Mouse (Mus musculus): ENCODE measurements at regions not wholly inside any gene's neighbourhood (a gene's known extent, or its start where the extent isn't known, plus 50 kb on each side); places are given as distances from the start of the nearest gene placed in this dataset.
A peak's percentile ranks its signal among the peaks of the same experiment; 100 is the strongest.

DNA sequence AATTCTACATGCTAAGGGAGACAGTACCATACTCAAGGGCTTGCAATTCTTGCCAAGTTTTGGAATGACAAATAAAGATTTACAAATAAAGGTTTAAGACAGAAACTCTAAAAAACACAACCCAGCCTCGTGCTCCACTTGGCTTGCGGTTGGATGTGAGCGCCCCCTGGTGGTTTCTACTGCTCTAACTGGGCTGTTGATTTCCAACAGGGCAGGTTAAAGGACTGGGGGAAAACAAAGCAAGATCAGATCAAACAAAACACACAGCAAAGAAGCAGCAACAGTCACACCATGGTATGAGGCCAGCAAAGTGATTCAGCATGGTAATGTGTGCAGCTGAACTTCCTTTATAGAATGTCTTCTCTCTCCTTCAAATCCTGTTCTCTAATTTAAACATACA is 339.2 kb downstream of the Adam3 start:
- DNase-seq (ENCODE audit: low read depth, low spot score) = peak; percentile 85

DNA sequence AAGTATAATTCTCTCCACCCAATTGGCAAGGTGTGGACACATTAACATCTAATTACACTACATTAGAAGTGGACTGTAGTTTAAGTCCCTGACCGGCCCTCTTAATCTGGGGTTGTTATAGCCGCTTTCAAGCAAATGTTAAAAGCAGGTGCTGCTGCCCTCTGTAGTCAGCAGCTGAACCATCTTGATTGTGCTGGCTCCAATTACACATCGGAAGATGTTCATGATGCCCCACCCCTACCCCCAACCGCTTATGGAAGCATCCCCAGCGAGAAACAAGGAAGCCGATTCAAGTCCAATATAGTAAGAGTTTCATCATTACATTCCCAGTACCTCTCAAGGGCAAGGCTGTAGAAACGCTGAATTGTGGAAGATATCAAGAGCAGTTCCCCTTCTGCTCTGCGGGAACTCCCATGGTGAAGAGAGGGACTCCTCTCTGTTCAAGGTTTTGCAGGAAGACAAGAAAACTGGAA is 341.7 kb downstream of the Adam3 start:
- peak; percentile 67 for DNase-seq (ENCODE audit: low read depth, low spot score)

DNA sequence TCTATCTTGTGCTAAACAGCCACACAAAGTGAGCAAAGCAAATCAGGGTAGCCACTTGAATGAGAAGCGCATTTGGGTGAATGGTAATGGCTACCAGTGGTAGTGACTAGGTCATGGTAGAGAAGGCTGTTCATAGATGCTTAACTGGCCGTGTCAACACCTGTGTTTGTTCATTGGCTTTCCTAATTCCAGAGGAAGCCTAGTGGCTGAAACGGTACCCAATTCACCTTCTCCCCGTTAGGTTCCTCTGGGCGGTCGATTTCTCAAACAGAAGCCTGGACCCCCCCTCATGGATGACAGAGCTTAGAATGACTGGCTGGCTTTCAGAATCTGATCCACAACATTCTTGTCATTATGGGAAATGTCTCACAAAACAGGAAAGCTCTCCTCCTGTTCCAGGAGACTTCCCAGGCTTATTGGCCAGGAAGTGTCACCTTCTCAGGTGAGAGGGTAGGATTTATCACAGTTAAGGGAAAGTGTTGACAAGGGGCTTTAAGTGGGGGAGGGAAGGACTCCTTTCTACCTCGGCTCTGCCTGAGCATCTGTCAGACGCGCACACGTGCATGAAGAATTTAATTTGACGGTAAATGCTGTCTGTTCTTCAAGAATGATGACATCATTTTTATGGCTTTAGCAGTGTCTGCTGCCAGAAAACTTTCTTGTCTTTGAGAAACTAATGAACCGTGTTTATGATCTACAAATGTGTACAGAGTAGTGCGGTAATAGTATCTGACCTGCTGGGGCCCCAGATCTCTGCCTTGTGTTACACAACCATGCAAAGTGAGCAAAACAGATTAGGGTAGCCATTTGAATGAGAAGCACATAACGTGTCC is 342.3 kb downstream of the Adam3 start:
- DNase-seq (ENCODE audit: low read depth, low spot score) = no peak

DNA sequence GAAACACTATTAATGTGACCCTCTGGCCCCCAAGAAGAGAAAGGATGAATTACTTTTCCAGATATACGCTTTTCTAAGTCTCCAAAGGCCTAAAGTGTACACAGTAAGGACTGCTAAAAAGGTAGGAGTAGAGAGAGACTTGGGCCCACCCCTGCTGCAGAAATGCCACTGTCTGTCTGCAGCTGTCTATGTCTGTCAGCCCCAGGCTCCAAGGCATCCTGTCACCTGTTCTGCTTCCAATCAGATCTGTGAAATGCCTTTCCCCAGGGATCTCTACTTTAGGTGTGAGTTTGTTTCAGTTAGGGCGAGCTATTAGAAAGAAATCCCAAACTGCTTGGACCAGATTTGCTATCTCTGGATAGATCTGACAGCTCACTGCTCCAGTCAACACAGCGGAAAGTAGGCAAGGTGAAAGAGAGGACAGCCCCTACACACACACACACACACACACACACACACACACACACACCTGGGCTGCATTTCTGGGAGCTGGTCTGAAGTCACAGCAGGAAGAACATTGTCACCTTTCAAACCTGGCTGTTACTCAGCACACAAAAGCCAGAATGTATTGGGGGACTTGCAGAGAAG is 343.9 kb downstream of the Adam3 start:
- no peak for DNase-seq (ENCODE audit: low read depth, low spot score)

DNA sequence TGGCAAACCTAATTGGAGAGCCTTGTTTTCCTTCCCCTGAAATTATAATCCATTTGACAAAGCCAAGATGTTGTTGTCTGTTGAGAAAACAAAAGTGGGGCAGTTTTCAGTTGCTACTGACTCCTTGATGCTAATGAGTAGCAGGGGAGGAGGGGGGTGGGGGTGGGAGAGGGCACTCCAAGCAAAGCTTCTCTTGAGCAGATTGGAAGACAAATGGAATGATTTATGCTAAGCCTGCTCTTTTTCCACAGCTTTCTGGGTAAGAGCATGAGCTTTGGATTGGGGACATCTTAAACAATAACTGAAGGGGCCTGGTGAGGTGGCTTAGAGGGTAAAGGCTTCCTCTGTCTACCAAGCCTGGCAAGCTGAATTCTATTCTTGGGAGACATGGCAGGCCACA is 347.6 kb downstream of the Adam3 start:
- no peak for DNase-seq (ENCODE audit: low read depth, low spot score)

DNA sequence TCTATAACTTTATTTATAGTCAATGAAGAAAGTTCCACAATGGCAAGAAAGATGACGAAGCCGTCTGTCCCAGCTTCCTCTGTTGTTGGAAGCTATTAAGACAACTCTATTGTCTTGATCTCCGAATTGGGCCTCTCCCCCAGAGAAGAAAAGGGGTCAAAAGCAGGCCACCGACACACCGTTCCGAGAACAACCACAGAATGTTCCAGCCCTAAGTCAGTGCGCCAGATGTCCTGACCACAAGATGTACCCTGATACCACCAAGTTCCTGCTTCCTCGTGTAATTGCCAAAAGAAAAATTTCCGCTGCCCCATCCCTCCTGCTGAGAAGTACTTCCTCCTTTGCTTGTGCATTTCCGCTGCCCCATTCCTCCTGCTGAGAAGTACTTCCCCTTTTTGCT is 348.8 kb downstream of the Adam3 start:
- DNase-seq (ENCODE audit: low read depth, low spot score) = peak; percentile 75

DNA sequence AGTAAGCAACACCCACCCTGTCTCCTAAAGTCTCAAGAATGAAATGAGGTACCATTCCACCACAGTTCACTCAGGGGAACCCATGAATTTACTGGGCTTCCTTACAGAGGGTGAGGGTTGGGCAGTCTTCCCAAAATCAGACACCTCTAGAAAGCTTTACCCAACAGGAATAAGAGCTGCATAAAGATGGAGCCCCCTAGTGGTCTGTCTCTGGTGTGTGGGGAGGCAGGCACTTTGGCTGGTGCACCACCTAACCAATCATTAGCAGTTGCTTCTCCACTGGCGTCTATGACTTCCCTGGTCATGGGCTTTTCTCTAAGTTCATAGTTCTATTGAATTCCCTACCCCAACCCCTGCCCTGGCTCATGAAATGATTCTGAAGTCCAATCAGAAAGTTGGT is 351.1 kb downstream of the Adam3 start:
- peak; percentile 72 for DNase-seq (ENCODE audit: low read depth, low spot score)

DNA sequence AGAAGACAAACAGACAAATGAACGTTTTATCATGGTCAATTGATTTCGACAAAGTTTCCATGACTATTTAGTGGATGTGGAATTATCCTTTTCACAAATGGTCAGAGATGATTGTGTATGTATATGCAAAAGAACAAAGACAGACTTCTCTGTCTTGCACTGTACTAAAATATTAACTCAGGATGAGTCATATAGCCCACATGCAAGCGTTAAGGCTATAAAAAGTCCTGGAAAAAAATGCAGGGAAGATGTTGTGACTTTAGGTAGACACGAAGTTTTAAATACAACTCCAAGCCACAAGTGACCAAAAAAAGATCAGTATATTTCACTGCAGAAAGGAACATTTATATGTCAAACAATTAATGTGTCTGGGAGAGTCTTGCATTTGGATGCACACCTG is 353.6 kb downstream of the Adam3 start:
- DNase-seq (ENCODE audit: low read depth, low spot score) = no peak

DNA sequence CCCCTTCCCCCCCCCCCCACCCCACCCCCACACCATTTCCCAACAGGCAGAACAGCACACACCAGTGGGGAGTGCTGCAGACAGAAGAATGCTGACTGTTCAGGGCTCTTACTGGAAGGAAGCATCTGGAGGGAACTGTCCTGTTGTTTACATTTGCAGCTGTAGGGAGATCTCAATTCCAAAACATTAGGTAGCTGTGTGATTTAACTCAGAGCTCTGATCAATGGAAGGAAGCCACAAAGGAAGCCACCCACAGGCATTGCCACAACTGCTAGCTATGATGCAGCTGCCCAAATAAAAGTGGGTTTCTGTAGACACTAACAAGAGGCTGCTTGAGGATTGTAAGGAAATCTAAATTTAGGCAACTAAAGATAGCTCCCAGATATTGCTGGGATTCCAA is 359.7 kb downstream of the Adam3 start:
- no peak for DNase-seq (ENCODE audit: low read depth, low spot score)

DNA sequence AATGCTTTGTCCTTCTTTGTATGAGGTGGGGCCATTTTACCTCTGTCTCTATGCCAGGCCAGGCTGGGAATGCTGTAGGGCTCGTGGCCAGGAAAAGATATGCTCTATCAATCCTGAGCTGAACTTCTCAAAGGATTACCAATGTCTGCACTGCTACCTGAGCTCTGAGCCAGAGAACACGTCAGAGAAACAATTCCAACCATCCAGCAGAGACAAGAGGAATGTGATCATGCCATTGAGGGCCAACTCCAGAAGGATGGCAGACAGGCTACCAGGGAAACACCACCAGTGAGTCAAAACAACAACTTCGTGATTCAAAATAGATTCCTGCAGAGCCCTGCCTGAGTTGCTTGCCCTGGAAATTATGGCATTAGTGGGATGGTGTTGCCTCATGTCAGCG is 361.0 kb downstream of the Adam3 start:
- DNase-seq (ENCODE audit: low read depth, low spot score) = no peak

DNA sequence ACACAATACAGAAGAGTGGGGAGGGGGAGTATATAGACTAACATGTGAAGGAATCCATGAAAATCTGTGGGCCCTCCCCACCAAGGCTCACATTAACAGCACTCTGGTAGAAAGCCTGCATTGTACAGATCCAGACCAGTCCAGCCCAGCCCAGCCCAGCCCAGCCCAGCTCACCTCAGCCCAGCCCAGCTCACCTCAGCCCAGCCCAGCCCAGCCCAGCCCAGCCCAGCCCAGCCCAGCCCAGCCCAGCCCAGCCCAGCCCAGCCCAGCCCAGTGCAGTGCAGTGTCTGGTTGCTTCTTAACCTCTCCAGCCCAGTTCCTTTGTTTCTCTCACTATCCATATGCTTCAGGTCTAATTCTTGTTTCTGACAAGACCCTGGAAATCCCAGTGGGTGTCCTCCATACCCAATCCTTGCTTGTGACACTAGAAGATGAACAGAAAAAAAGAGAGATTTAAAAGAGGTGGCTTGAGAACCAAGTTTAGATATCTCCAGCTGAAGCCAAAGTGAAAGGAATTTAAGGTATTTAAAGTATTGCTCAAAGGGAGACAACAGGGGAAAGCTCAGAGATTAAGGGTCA is 366.5 kb downstream of the Adam3 start:
- DNase-seq (ENCODE audit: low read depth, low spot score) = peak; percentile 96

DNA sequence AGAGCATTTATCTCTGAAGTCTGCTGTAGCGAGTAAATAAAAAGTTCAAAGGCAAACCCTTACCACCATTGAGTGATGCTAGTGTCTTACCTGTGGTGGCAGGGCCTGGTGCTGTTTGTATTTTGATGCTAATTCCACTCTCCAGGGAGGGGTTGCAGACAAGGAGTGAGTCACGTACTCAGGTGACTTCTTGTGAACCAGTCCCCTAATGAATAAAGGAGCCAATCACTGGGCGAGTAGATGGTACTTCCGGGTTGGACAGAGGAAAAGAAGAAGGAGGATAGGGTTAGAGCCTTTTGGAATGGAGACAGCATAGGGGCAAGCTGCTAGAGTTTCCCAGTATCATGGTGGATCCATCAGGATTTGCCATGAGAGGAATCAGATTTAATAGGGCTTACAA is 370.5 kb downstream of the Adam3 start:
- DNase-seq (ENCODE audit: low read depth, low spot score) = peak; percentile 79

DNA sequence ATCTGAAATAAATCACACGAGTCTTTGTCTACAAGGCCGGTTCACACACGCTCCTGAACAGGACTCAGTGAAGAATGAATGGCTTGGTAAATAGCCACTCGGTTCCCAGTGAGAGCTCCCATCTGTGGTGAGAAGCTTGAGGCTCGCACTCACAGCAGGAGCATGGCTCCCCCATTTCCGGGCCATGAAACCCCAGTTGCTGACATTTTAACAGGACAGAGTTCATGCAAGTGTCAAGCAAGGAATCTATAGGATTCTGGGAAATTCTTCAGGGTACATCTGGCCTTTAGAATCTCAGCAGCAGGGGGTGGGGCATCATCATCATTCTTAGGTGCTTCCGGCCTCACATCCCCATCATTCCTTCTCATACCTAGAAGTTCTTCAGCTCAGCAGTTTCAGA is 371.8 kb downstream of the Adam3 start:
- DNase-seq (ENCODE audit: low read depth, low spot score) = peak; percentile 98

DNA sequence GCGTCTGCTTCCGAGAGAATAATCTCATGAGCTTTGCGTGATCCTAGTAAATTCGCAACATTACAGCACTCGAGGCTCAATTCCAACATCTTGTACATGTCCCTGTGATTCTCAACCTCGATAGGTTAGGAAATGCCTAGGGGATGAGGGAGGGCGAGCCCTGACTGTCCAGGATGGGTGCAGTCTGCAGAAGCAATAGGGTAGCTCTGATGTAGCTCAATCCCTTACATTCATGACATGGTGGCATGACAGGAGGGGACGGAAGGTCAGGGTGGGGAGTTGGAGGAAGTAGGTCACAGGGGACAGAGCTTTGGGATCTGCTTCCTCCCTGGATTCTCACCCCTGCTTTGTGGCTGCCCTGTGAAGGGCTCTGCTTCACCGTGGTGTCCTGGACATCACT is 373.3 kb downstream of the Adam3 start:
- no peak for DNase-seq (ENCODE audit: low read depth, low spot score)

DNA sequence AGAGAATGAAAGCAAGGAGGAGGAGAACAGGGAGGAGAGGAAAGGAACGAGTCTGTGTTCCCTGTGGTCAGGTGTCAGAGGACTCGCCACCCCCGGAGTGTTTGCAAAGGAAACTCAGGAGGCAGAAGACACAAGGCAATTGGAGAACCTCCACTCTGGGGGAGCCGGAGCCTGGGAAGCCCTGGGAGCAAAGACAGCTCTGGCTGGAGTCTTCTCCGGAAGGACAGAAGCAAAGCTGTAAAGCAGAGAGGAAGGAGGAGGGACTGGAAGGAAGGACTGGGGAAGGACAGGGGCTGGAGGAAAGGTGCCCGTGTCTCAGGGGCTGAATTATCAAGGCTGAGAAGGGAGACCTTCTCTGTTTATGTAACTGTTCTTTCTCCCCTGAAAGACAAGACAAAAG is 373.9 kb downstream of the Adam3 start:
- DNase-seq (ENCODE audit: low read depth, low spot score) = no peak

DNA sequence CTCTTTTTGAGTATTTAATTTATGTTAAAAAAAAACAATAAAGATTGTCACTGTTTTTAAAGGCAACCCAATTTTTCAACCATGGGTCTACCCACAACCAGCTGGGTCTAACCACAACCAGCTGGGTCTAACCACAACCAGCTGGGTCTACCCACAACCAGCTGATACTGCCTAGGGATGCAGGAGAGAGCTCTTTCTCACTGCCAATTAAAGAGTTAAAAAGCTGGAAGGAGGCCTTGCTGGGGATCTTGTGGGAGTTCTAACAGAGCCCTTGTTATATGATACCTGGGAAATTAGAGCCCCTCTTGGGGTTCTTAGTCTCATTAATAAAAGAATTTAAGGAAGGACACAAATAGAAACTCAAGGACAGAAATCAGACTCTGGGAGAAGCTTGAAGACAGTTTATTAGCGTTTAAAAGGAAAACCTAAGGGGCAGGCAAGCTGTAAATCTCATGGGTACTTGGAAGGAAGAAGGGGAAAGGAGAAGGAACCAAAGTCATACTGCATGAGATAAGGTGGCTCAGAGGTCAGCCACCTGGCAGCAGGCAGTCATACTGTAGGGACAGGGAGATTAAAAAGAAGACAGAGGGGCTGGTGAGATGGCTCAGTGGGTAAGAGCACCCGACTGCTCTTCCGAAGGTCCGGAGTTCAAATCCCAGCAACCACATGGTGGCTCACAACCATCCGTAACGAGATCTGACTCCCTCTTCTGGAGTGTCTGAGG is 379.1 kb downstream of the Adam3 start:
- no peak for DNase-seq (ENCODE audit: low read depth, low spot score)

DNA sequence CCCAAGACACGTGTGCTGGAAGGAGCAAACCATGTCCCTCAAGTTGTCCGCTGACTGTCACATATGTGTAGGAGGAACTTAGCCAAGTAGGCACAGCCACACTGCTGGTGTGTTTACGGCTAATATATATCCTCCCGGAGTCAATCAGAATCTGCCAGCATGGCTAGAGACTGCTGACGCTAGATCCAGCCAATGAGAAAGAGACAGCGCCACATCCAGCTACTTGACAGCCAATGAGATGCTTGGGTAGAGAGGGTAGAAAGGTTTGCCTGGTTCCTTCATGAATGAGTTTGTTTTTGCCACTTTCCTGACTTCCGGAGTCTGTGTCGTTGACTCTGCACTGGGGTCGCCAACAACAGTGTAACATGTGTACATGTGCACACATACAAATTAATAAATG is 387.0 kb downstream of the Adam3 start:
- peak; percentile 75 for DNase-seq (ENCODE audit: low read depth, low spot score)

DNA sequence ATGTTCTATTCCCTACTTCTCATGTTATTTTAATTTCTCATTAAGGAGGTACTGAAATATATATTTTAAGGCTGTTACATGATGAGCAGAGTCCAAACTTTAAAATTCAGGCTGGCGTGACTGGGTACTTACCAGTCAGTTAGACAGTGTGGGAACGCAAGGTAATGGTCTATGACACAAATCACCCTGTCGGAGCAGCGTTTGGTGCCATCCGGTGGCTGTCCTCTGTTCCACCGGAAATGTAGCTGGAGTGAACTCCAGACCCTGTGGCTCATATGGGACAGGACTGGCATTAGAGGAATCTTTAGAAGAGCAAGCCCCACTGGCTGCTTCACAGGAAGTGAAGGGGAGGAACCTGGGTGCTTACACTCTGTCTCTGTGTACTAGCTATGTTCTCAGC is 388.0 kb downstream of the Adam3 start:
- peak; percentile 31 for DNase-seq (ENCODE audit: low read depth, low spot score)

DNA sequence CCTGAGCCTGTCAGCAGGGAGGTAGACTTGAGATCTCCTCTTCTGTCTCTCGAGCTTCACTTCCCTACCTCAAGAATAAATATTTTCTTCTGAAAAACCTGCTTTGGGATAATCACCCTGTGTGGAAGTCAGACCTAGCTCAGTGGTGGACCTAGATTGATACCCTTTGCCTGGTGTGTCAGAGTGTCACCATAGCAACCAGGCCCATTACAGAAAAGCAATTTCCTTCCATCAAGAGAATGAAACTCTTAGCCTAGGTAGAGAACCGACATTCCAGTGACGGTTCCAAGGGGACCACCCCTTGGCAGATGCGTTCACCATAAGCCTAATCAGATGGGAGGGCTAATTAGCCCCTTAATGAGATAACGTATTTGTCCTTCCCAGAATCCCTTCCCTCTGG is 389.9 kb downstream of the Adam3 start:
- DNase-seq (ENCODE audit: low read depth, low spot score) = no peak

DNA sequence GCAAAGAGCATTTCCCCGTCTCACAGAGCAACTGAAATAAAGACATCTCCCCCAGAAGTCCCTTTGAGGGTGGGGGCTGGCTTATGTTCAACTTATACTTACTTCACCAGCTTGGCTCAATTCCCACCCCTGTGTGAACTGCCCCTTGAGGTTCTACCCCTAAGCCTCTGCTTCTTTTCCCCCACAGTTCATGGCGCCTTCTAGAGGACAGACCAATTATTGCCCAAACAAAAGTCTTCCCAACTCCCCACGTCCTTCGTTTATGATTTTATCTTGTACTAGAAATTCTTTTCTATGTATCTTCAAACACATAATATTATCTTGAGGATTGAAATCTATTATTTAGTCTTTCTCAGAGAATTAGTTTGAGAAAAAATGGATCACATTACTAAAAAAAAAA is 391.9 kb downstream of the Adam3 start:
- no peak for DNase-seq (ENCODE audit: low read depth, low spot score)

DNA sequence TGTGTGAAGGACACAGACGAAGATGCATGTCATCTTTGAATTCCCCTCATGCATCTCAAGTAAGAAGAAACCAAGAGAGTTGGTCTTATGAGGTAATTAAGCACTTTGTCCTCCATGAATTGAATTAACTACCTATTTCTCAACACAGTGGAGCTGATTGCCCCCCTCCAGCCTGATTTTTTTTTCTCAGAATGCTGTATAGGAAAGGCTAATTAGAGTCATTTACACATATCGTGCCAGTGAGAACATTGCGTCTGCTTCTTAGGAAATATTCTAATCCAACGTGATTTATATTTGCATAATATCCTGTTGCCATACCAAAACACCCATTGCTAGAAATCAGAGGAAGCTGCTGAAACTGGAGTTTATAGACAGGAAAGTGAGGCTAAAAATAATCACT is 414.8 kb downstream of the Adam3 start:
- no peak for DNase-seq (ENCODE audit: low read depth, low spot score)

DNA sequence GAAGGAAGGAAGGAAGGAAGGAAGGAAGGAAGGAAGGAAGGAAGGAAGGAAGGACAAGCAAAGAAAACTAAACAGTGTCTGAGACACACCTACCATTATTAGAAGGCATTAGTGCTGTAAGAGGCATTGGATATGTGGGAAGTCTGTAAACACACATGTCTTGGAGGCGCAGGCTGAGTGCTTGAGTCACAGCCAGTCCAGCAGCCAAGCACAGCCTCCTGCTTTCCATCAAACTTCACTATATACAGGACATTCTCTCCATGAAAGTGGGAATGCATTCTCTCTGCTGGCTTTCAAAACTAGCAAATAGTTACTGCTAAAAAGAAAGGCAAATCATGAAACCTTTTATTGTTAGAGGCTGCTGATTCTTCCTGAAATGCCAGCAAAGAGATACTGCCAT is 431.1 kb downstream of the Adam3 start:
- no peak for DNase-seq (ENCODE audit: low read depth, low spot score)
